Mouse (Mus musculus) liver, embryonic 11.5 days (tissue): Measurements from ENCODE around the gene Dctn1. TPM values are rescaled to one million over a fixed set of nuclear protein-coding genes. Genes with fewer than 3 reads are reported as not detected.

Experiments used
- ATAC-seq: fragments of 200-750 bp; cut with Nextera tagmentation; replicated peaks from 2 replicates; pipeline ENCODE4 v1.8.0; 2017; ENCODE audit warnings: moderate number of reproducible peaks, mild to moderate bottlenecking, moderate TSS enrichment, moderate library complexity; ENCODE audit not compliant: low FRiP score
- DNase-seq: peaks from one replicate; pipeline ENCODE4 v3.0.0-alpha.2; 2017; ENCODE audit warnings: low spot score
- H3K27ac ChIP-seq: fragments of 300-500 bp; sonication (generic); 2 replicates; pipeline ENCODE4 v1.5.1; 2014; ENCODE audit warnings: mild to moderate bottlenecking, low read depth, low read length, control low read depth
- H3K27me3 ChIP-seq: fragments of 300-500 bp; sonication (generic); replicated peaks from 2 replicates; pipeline ENCODE4 v1.6.1; 2014; ENCODE audit warnings: low read length, mixed read lengths; ENCODE audit not compliant: control insufficient read depth, insufficient read depth
- H3K36me3 ChIP-seq: fragments of 300-500 bp; sonication (generic); 2 replicates; pipeline ENCODE4 v1.6.1; 2014; ENCODE audit warnings: mild to moderate bottlenecking, low read length, moderate library complexity, mixed read lengths; ENCODE audit not compliant: control insufficient read depth, insufficient read depth
- H3K4me1 ChIP-seq: fragments of 300-500 bp; sonication (generic); replicated peaks from 2 replicates; pipeline ENCODE4 v1.6.1; 2014; ENCODE audit warnings: low read length, mixed read lengths; ENCODE audit not compliant: control insufficient read depth, insufficient read depth
- H3K4me2 ChIP-seq: fragments of 300-500 bp; sonication (generic); 2 replicates; pipeline ENCODE4 v1.6.1; 2014; ENCODE audit warnings: mild to moderate bottlenecking, control low read depth, moderate library complexity
- H3K4me3 ChIP-seq: fragments of 300-500 bp; sonication (generic); 2 replicates; pipeline ENCODE4 v1.5.1; 2014; ENCODE audit warnings: low read depth, low read length, control low read depth
- H3K9ac ChIP-seq: fragments of 300-500 bp; sonication (generic); 2 replicates; pipeline ENCODE4 v1.6.1; 2014; ENCODE audit warnings: low read depth, low read length, control low read depth
- H3K9me3 ChIP-seq: fragments of 300-500 bp; sonication (generic); 2 replicates; pipeline ENCODE4 v1.6.1; 2016; ENCODE audit warnings: low read length, inconsistent platforms, mixed read lengths; ENCODE audit not compliant: control insufficient read depth
- WGBS: fragments of 180-500 bp; shearing (Covaris S2); extraction: QIAGEN DNeasy Blood & Tissue Kit; methylation state at CpG from one replicate; pipeline ENCODE4 v1.1.7; 2014; 5-methylcytosine and 5-hydroxymethylcytosine counted together
- polyA plus RNA-seq: library from polyadenylated mRNA; unstranded; fragments of >200 nt; fragmentation: Nextera tagmentation; extraction: Ambion mirVana; gene quantifications from 2 replicates; pipeline ENCODE4 v1.2.1, GENCODE M21; 2014

Gene Dctn1
- polyA plus RNA-seq, 1 experiment from 2014 or later: 56.3 TPM

- no peak overlapping the region for H3K9ac ChIP-seq
- DNase-seq (no peak), ATAC-seq (0 out of 2 replicates have a peak, but pooled peaks have one; percentile 14)
- H3K27ac ChIP-seq: peak overlapping the region; percentile 66
- H3K4me3 ChIP-seq: no peak overlapping the region
- H3K4me1 ChIP-seq: peaks cover 17% of the 10 kb centered on the region
- 74% methylated on average over 9 of the region's 9 CpGs for WGBS
- H3K36me3 ChIP-seq: no peaks in the 10 kb centered on the region
- H3K9me3 ChIP-seq: no peaks in the 10 kb centered on the region
- H3K27me3 ChIP-seq: peaks cover 15% of the 10 kb centered on the region
- no peak overlapping the region; the same call in 1 of the 2 replicates for H3K4me2 ChIP-seq
Measured at GRCm38 (mm10) chr6:83132176-83132919, 33.4 kb upstream of the Dctn1 start.

DNA sequence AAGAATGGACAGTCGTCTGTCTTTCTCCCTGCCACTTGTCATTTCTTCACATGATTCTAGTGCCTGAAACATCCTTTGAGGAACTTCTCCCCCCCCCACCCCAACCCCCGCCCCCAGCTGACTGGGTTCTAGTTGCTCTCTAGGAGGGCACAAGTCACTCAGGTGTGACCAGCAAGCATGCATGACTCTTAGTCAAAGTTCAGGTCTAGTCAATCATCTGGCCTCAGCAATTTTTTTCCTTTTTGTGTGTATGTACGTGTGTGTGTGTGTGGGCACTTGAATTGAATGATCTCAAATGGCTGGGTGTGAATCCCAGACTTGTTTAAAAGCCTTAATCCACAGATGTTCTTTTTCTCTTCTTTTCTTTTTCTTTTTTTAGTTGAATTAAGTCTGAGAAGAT, 31.5 kb upstream of the Dctn1 start:
- Histone ChIP-seq H3K4me1 (peaks cover 29% of the 10 kb centered on the region), H3K27me3 (peaks cover 15% of the 10 kb centered on the region), H3K4me3 (no peak overlapping the region), H3K4me2 (no peak overlapping the region), H3K27ac (no peak overlapping the region), H3K9ac (no peak overlapping the region), H3K36me3 (no peaks in the 10 kb centered on the region), H3K9me3 (no peaks in the 10 kb centered on the region)
- 68% methylated on average over 3 of the region's 3 CpGs for WGBS
- no peak for DNase-seq
- ATAC-seq: no peak

- ATAC-seq (no peak), DNase-seq (no peak)
- 62% methylated on average over 7 of the region's 7 CpGs for WGBS
- peak within 1 kb of the TSS; percentile 86 for H3K9ac ChIP-seq
- no peaks in the 10 kb centered on the region for H3K9me3 ChIP-seq
- peak within 1 kb of the TSS; percentile 86 for H3K4me2 ChIP-seq
- H3K4me1 ChIP-seq: peaks cover 29% of the 10 kb centered on the region
- H3K4me3 ChIP-seq: peak within 1 kb of the TSS; percentile 63
- H3K27me3 ChIP-seq: peaks cover 15% of the 10 kb centered on the region
- no peaks in the 10 kb centered on the region; the same call in 1 of the 2 replicates for H3K36me3 ChIP-seq
- peak within 1 kb of the TSS; percentile 97; the same call in 1 of the 2 replicates for H3K27ac ChIP-seq
Measured at GRCm38 (mm10) chr6:83134951-83135513, 30.7 kb upstream of the Dctn1 start, which contains the start of gene Rtkn. Gene Rtkn, plus strand, starts transcription at chr6:83135463.

GRCm38 (mm10) chr6:83135571-83136161, 30.1 kb upstream of the Dctn1 start:
- peaks cover 29% of the 10 kb centered on the region for H3K4me1 ChIP-seq
- peak overlapping the region; percentile 86 for H3K9ac ChIP-seq
- peaks cover 15% of the 10 kb centered on the region for H3K27me3 ChIP-seq

DNA sequence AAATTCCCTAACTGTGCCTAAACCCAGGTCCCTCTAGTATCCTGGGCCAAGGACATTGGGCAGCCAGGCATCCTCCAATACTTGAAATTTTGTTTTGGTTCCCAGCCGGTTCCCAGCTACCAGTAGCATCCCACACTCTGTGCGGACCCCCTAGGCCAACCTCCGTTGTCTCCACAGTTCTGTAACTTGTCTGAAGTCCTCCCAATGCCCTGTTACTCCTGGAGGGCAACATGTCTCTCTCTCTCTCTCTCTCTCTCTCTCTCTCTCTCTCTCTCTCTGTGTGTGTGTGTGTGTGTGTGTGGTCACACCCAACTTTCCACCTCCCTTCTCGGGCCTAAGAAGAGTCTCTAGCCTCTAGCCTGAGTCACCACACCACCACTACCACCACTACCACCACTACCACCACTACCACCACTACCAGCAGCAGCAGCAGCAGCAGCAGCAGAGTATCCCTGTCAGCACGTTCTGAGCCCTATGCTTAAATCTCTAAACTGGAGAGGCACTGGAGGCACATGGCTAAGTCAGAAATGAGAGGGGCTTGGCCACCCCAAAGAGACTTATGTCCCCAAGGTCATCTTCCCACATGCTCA, 29.3 kb upstream of the Dctn1 start:
- WGBS: 25% methylated on average over 5 of the region's 5 CpGs
- Histone ChIP-seq H3K9me3 (no peaks in the 10 kb centered on the region), H3K4me1 (peaks cover 31% of the 10 kb centered on the region), H3K4me3 (peak overlapping the region; percentile 63), H3K27me3 (peaks cover 15% of the 10 kb centered on the region), H3K36me3 (no peaks in the 10 kb centered on the region; the same call in 1 of the 2 replicates), H3K4me2 (peak overlapping the region; percentile 86), H3K9ac (peak overlapping the region; percentile 86), H3K27ac (peak overlapping the region; percentile 97)
- ATAC-seq: no peak
- DNase-seq: no peak

More at GRCm38 (mm10) chr6:83135571-83136161, 30.1 kb upstream of the Dctn1 start:
- no peaks in the 10 kb centered on the region; the same call in 1 of the 2 replicates for H3K36me3 ChIP-seq
- H3K4me2 ChIP-seq: peak overlapping the region; percentile 86
- 0 out of 2 replicates have a peak overlapping the region, but pooled peaks have one; percentile 97 for H3K27ac ChIP-seq
- peak overlapping the region; percentile 63 for H3K4me3 ChIP-seq
- no peaks in the 10 kb centered on the region for H3K9me3 ChIP-seq
- DNase-seq (no peak), ATAC-seq (no peak)
- 20% methylated on average over 33 of the region's 37 CpGs for WGBS

- H3K36me3 ChIP-seq: no peaks in the 10 kb centered on the region; the same call in 1 of the 2 replicates
- peak overlapping the region; percentile 63 for H3K4me3 ChIP-seq
- peak; percentile 80 for DNase-seq
- 4% methylated on average over 24 of the region's 26 CpGs for WGBS
- H3K4me2 ChIP-seq: peak overlapping the region; percentile 86
- no peaks in the 10 kb centered on the region for H3K9me3 ChIP-seq
- peaks cover 20% of the 10 kb centered on the region for H3K27me3 ChIP-seq
- H3K9ac ChIP-seq: peak overlapping the region; percentile 86
- peak; percentile 50 for ATAC-seq
- H3K27ac ChIP-seq: peak overlapping the region; percentile 97
- H3K4me1 ChIP-seq: peaks cover 33% of the 10 kb centered on the region
Measured at GRCm38 (mm10) chr6:83136881-83137575, 28.7 kb upstream of the Dctn1 start.

- Histone ChIP-seq H3K9me3 (no peaks in the 10 kb centered on the region), H3K27ac (peak overlapping the region; percentile 97), H3K9ac (peak overlapping the region; percentile 86), H3K27me3 (peaks cover 26% of the 10 kb centered on the region), H3K4me3 (peak overlapping the region; percentile 63), H3K4me2 (peak overlapping the region; percentile 86), H3K4me1 (peaks cover 37% of the 10 kb centered on the region), H3K36me3 (no peaks in the 10 kb centered on the region; the same call in 1 of the 2 replicates)
- under 1% methylated on average over 12 of the region's 12 CpGs for WGBS
- DNase-seq (peak; percentile 86), ATAC-seq (peak; percentile 64)
Measured at GRCm38 (mm10) chr6:83137576-83137950, 28.2 kb upstream of the Dctn1 start.

DNA sequence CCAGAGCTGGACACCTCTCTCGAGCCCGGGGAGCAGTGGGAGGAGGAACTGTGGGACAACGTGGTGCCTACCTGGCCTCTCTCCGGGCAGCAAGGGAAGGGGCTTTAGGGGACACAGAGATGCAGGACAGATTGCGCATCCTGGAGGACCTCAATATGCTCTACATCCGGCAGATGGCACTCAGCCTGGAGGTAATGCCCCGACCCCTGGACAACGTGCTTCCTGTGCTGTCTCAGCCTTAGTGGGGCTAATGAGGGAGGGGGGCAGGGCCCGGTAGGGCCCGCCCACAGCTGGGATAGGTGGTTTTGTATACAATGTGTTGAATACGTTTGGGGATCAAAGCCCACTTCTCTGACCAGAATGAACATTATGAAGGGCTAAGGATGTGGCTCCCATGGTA, 27.7 kb upstream of the Dctn1 start:
- 2% methylated on average over 11 of the region's 11 CpGs for WGBS

More for the DNA sequence above, 27.7 kb upstream of the Dctn1 start:
- ATAC-seq (peak; percentile 48), DNase-seq (no peak)
- Histone ChIP-seq H3K9me3 (no peaks in the 10 kb centered on the region), H3K27ac (peak overlapping the region; percentile 97), H3K4me3 (peak overlapping the region; percentile 63), H3K9ac (peak overlapping the region; percentile 86), H3K27me3 (peaks cover 30% of the 10 kb centered on the region), H3K36me3 (no peaks in the 10 kb centered on the region; the same call in 1 of the 2 replicates), H3K4me1 (peaks cover 37% of the 10 kb centered on the region), H3K4me2 (peak overlapping the region; percentile 86)
